Mouse (Mus musculus): ENCODE results near the gene Eps15.

DNA sequence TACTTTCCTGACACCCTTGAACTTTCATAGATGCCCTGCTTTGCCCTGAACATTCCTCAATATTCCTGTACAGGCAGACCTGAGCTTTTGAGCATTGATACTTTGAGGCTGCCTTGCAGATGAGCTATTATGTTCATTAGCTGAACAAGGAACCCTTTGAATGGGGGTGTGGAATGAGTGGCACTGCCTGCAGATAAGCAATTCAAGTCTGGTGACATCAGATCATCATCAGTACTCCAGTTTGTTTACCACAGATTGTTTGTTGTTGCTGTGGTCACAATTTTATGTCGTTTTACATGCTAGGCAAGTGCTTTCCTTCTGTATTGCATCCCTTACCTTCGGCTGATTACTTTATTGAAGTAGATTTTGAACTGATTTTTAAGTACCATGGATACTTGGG is 16.4 kb downstream of the Eps15 start:
- no peak for TF ChIP-seq POLR2AphosphoS2 (IDR thresholded peaks at IDR 0.05; ENCODE audit: insufficient read length, low read depth)
- TF ChIP-seq POLR2A (IDR thresholded peaks at IDR 0.05; ENCODE audit: insufficient read length, low read depth) = no peak
- no peak for TF ChIP-seq TCF12 (IDR thresholded peaks at IDR 0.05; ENCODE audit: insufficient read depth, poor library complexity, severe bottlenecking)
- TF ChIP-seq CEBPB (IDR thresholded peaks at IDR 0.05; ENCODE audit: insufficient read depth, poor library complexity, severe bottlenecking) = no peak
- TF ChIP-seq TCF3 (IDR thresholded peaks at IDR 0.05; ENCODE audit: insufficient read length, low read depth) = no peak
- TF ChIP-seq E2F4 (IDR thresholded peaks at IDR 0.05; ENCODE audit: insufficient read depth) = no peak

All from myocyte (in vitro differentiated cells).